Mouse (Mus musculus): Measurements from ENCODE around the gene Vash2.

GRCm38 (mm10) chr1:190901082-190901481, 78.0 kb downstream of the Vash2 start:
- no peak for TF ChIP-seq CTCF (IDR thresholded peaks at IDR 0.05; ENCODE audit: borderline replicate concordance, control insufficient read depth, extremely low read depth, insufficient read depth, low read length, poor library complexity)
- no peak for TF ChIP-seq POLR2A (IDR thresholded peaks at IDR 0.05; ENCODE audit: control insufficient read depth, extremely low read depth, insufficient read depth, low read length, poor library complexity)
